Mouse (Mus musculus) kidney, embryonic 14.5 days (tissue): ENCODE results near the gene Ephb1. TPM values are rescaled to one million over a fixed set of nuclear protein-coding genes. Genes with fewer than 3 reads are reported as not detected.
A peak's percentile ranks its signal among the peaks of the same experiment; 100 is the strongest.

ENCODE experiments used
- ATAC-seq: fragments of 200-750 bp; cut with Nextera tagmentation; 2 replicates; pipeline ENCODE4 v1.8.0; 2017; ENCODE audit warnings: moderate number of reproducible peaks, mild to moderate bottlenecking, moderate TSS enrichment, moderate library complexity; ENCODE audit not compliant: low FRiP score, low TSS enrichment
- H3K27ac ChIP-seq: fragments of 300-500 bp; sonication (generic); 2 replicates; pipeline ENCODE4 v1.5.1; 2014; ENCODE audit warnings: low read depth, mild to moderate bottlenecking, low read length, moderate library complexity, mixed read lengths
- H3K27me3 ChIP-seq: fragments of 300-500 bp; sonication (generic); 2 replicates; pipeline ENCODE4 v1.6.1; 2014; ENCODE audit warnings: mild to moderate bottlenecking, low read length; ENCODE audit not compliant: control insufficient read depth, insufficient read depth
- H3K36me3 ChIP-seq: fragments of 300-500 bp; sonication (generic); 2 replicates; pipeline ENCODE4 v1.6.1; 2014; ENCODE audit warnings: low read length, mixed read lengths; ENCODE audit not compliant: control insufficient read depth, insufficient read depth
- H3K4me1 ChIP-seq: fragments of 300-500 bp; sonication (generic); 2 replicates; pipeline ENCODE4 v1.6.1; 2014; ENCODE audit warnings: low read length, mixed read lengths; ENCODE audit not compliant: control insufficient read depth, insufficient read depth
- H3K4me2 ChIP-seq: fragments of 300-500 bp; sonication (generic); replicated peaks from 2 replicates; pipeline ENCODE4 v1.6.1; 2014; ENCODE audit warnings: low read depth, mild to moderate bottlenecking, low read length
- H3K4me3 ChIP-seq: fragments of 300-500 bp; sonication (generic); 2 replicates; pipeline ENCODE4 v1.5.1; 2014; ENCODE audit warnings: mild to moderate bottlenecking, low read length
- H3K9ac ChIP-seq: fragments of 300-500 bp; sonication (generic); 2 replicates; pipeline ENCODE4 v1.6.1; 2014; ENCODE audit warnings: low read depth, mild to moderate bottlenecking, low read length, moderate library complexity
- H3K9me3 ChIP-seq: fragments of 300-500 bp; sonication (generic); 2 replicates; pipeline ENCODE4 v1.6.1; 2016; ENCODE audit warnings: low read length; ENCODE audit not compliant: control insufficient read depth
- WGBS: fragments of 180-500 bp; shearing (Covaris S2); extraction: QIAGEN DNeasy Blood & Tissue Kit; methylation state at CpG from one replicate; pipeline ENCODE4 v1.1.7; 2014; 5-methylcytosine and 5-hydroxymethylcytosine counted together
- polyA plus RNA-seq: library from polyadenylated mRNA; unstranded; fragments of >200 nt; fragmentation: Nextera tagmentation; extraction: Ambion mirVana; gene quantifications from 2 replicates; pipeline ENCODE4 v1.2.1, GENCODE M21; 2014

Ephb1 gene
- polyA plus RNA-seq, 1 experiment from 2014 or later: 4.9 TPM

DNA sequence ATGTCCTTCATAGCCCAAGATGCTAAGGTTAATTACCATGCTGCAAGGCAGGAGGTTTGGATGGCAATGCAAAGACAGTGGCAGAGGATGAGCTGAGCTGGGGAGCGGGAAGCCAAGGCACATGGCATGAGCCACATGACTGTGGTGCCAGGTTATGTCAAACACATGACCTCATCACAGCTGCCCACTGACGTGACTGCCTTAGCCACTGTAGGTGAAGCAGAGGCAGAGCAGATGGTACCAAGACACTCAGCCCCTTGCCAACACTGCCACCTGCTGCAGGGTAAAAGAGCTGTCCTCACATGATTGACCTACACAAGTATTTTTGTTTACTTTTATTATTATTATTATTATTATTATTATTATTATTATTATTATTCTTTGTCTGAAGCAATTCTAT lies 348.0 kb downstream of the Ephb1 start:
- Histone ChIP-seq H3K27me3 (no peaks in the 10 kb centered on the region), H3K27ac (no peak overlapping the region), H3K9ac (no peak overlapping the region), H3K4me2 (no peak overlapping the region), H3K9me3 (no peaks in the 10 kb centered on the region), H3K4me1 (no peaks in the 10 kb centered on the region), H3K4me3 (no peak overlapping the region), H3K36me3 (no peaks in the 10 kb centered on the region)
- no peak for ATAC-seq
- WGBS: 67% methylated on average over 2 of the region's 2 CpGs

DNA sequence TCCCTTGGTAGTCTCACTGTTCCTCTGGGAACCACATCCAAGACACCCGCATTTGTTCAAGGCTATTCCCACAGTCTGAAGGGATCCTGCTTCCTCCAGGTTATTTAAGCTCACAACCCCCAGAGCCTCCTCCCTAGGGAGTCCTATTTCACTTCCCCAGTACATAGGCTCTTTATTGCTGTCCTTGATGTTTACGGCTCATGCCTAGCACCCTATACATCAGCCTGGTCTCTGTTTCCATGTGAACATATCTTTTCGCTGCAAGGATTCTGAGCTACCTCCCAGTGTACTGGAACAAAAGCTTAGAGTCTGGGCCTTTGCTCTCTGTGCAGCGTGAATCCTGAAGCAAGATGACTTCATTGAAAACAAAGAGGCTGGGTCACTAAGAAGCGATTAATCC lies 351.6 kb downstream of the Ephb1 start:
- no peak overlapping the region for H3K27ac ChIP-seq
- H3K9me3 ChIP-seq: no peaks in the 10 kb centered on the region
- no peaks in the 10 kb centered on the region for H3K27me3 ChIP-seq
- no peaks in the 10 kb centered on the region for H3K4me1 ChIP-seq
- H3K4me3 ChIP-seq: no peak overlapping the region
- H3K9ac ChIP-seq: no peak overlapping the region
- 19% methylated on average over 5 of the region's 5 CpGs for WGBS
- H3K4me2 ChIP-seq: no peak overlapping the region
- peak; percentile 43; the same call in 1 of the 2 replicates for ATAC-seq
- no peaks in the 10 kb centered on the region for H3K36me3 ChIP-seq

DNA sequence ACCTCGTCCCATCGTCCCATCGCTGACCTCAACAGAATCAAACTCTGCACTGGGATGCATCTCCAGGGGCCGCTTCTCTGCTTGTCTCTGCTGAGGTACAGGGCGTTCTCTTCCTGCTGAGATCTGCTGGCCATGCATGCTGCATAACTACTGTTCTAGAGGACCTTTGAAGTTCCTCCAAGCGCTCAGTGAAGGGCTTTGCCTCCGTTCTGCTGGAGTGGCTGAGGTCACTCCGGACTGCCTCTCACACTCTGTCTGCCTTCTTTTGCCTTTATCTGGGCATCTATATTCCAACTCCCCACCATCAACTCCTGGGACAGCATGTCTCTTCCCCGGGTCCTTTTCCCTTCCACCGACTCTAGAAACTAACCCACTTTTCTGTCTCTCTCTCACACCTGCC lies 352.3 kb downstream of the Ephb1 start:
- H3K4me3 ChIP-seq: no peak overlapping the region
- 77% methylated on average over 10 of the region's 10 CpGs for WGBS
- no peak overlapping the region for H3K9ac ChIP-seq
- H3K4me2 ChIP-seq: no peak overlapping the region
- H3K36me3 ChIP-seq: no peaks in the 10 kb centered on the region
- no peak overlapping the region for H3K27ac ChIP-seq
- no peaks in the 10 kb centered on the region for H3K27me3 ChIP-seq
- no peaks in the 10 kb centered on the region for H3K9me3 ChIP-seq
- H3K4me1 ChIP-seq: no peaks in the 10 kb centered on the region
- ATAC-seq: no peak

DNA sequence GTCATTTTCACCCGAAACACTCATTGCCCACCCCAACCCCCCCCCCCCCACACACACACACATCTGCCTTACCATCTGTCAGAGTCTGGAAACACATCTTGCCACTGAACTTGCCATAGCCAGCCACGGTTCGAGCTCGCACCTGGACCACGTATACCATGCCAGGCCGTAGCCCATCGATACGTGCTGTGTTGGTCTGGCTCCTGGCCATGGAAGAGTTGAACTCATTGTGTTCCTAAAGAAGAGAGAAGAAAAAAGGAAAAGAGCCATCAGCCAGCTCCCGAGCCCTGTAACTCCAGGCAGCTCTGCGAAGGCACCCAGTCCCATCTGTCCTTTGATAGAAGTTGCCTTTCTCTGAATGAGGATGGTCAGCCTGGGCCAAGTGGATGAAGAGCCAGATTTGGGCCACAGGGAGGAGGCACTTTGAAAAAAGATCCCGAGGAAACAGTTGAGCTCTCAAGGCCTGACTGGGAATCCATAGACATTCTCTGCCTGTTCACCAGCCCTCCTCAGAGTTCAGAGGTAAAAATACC lies 352.8 kb downstream of the Ephb1 start:
- Histone ChIP-seq H3K4me3 (no peak overlapping the region), H3K27ac (no peak overlapping the region), H3K4me1 (no peaks in the 10 kb centered on the region), H3K27me3 (no peaks in the 10 kb centered on the region), H3K36me3 (no peaks in the 10 kb centered on the region), H3K9me3 (no peaks in the 10 kb centered on the region), H3K9ac (no peak overlapping the region), H3K4me2 (no peak overlapping the region)
- 97% methylated on average over 11 of the region's 11 CpGs for WGBS
- no peak for ATAC-seq

DNA sequence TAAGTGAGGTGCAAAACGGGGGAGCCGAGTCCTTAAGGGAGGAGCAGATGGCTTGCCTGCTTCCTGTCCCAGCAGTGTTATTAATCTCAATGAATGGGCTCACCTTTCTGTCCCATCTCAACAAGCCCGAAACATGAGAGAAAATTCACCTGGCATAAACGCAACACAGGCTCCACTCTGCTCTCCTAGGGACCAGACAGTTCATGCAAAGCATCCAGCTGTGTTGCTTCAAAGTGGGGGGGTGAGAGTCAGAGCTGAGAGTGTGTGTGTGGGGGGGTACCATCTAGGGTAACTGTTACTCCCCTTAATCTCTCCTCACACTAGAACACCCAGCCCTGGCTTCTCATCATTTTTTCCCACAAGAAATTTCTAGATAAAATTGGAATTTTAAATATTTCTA lies 354.8 kb downstream of the Ephb1 start:
- 12% methylated on average over 4 of the region's 4 CpGs for WGBS
- Histone ChIP-seq H3K4me3 (no peak overlapping the region), H3K4me1 (no peaks in the 10 kb centered on the region), H3K9ac (no peak overlapping the region), H3K9me3 (no peaks in the 10 kb centered on the region), H3K36me3 (no peaks in the 10 kb centered on the region), H3K27me3 (no peaks in the 10 kb centered on the region), H3K4me2 (no peak overlapping the region), H3K27ac (no peak overlapping the region)
- peak; percentile 52; the same call in 1 of the 2 replicates for ATAC-seq

DNA sequence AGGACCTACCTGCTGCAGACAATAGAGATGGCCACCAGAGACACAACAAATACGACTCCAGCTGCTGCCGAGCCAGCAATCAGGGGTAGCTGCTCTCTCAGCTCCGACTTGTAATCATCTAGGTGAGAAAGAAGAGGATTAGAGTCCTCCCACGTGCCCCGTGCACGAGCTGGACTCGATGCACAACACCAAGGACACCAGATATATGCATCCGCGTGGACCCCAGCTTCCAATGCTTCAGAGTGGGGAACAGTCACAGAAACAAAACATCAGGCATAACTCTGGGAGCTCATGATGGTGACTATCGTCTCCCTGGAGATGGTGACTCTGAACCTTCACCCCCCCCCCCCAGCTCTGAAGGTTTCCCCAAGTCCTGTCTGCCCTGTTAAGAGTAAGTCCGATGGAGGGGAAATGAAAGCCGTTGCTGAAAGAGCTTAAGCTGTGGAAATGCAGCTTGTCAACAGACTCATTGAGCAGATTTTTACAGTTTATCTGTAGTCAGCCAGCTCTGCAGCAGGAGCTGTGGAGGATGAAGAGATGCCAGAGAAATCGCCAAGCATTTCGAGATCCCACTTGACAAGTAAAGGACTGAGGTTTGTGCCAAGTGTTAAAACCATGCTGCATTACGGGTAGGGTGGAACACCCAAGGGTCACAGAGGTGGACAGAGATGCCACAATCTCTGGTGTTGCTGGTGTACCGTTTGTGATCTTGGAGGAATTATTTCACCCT lies 357.6 kb downstream of the Ephb1 start:
- 71% methylated on average over 16 of the region's 16 CpGs for WGBS
- H3K9me3 ChIP-seq: no peaks in the 10 kb centered on the region
- ATAC-seq: no peak
- no peak overlapping the region for H3K9ac ChIP-seq
- no peak overlapping the region for H3K4me3 ChIP-seq
- no peak overlapping the region for H3K27ac ChIP-seq
- no peaks in the 10 kb centered on the region for H3K36me3 ChIP-seq
- H3K4me1 ChIP-seq: no peaks in the 10 kb centered on the region
- no peaks in the 10 kb centered on the region for H3K27me3 ChIP-seq
- H3K4me2 ChIP-seq: no peak overlapping the region

DNA sequence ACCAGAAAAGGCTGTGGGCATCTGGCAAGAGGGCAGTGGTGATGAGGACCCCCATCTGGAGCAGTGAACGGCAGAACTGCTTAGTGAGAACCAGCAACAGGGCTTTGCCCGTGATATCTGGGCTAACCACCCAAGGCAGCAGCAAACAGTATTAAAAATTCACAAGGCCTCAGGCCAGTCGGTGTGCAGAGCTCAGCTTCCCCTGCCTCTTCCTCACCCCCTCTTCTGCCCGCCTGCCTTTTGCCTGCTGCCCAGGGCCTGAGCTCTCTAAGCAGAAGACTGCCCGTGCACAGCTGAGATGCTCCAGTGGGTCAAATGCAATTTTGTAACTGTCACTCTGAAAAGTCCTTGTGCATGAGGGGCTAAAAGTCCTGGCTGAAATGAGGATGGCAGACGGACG lies 358.3 kb downstream of the Ephb1 start:
- H3K9me3 ChIP-seq: no peaks in the 10 kb centered on the region
- WGBS: 71% methylated on average over 7 of the region's 7 CpGs

DNA sequence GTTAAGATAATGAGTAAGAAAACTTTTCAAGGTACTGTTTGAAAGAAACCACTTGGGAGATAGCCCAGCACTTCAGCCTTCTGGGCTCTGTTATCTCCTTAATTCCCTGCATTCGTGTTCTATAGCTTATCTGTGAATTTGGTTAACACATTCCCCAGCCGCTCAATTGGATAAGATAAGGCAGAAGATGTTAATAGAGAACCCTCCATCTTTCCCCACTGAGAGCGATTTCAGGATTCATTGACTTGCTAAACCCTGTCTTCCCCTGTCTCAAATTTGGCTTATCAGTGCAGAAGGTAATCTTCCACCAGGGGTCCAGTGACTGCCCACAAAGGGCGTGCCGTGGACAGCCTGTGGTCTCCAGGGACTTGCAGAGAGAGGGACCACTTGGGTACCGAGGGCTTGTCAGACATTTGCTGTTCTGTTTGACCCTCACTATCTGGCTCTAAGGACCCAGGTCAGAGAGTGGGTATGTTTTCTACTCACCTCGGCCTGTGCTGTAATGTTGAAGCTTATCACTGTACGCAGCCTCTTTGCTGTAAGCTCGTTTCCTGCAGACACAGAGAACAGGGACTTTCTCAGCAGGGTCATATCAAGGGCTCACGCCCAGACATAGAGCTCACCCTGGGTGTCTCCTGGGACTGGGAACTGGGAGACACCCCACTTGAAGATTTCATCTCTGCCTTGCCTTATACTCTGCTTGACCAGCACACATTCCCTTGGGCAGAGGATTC lies 358.9 kb downstream of the Ephb1 start:
- Histone ChIP-seq H3K9ac (no peak overlapping the region), H3K27ac (no peak overlapping the region), H3K4me3 (no peak overlapping the region), H3K27me3 (no peaks in the 10 kb centered on the region), H3K36me3 (no peaks in the 10 kb centered on the region), H3K9me3 (no peaks in the 10 kb centered on the region), H3K4me2 (no peak overlapping the region), H3K4me1 (no peaks in the 10 kb centered on the region)
- 81% methylated on average over 10 of the region's 10 CpGs for WGBS
- no peak for ATAC-seq

More for the DNA sequence above, 358.3 kb downstream of the Ephb1 start:
- Histone ChIP-seq H3K27me3 (no peaks in the 10 kb centered on the region), H3K4me1 (no peaks in the 10 kb centered on the region), H3K9ac (no peak overlapping the region), H3K27ac (no peak overlapping the region), H3K4me3 (no peak overlapping the region), H3K36me3 (no peaks in the 10 kb centered on the region), H3K4me2 (no peak overlapping the region)
- ATAC-seq: no peak

DNA sequence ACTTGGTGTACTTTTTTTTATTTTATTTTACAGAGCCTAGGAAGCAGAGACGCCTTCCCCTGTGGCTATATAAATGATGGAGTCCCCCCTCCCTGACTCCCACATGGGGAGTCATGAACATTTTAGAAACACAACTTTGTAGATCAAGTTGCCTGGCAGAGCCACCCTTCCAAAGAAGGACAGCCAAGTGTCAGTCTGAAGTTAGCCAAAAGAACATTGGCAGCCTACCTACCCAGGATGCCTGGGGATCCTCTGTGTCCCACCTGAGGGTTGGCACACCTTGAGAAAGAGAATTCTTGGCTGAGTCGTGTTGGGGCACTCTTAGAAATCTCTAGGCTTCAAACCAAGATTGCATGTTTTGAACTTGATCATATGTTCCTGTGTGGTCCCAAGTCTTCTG lies 360.4 kb downstream of the Ephb1 start:
- no peak for ATAC-seq
- Histone ChIP-seq H3K9ac (no peak overlapping the region), H3K4me1 (no peaks in the 10 kb centered on the region), H3K4me3 (no peak overlapping the region), H3K4me2 (no peak overlapping the region), H3K27me3 (no peaks in the 10 kb centered on the region), H3K36me3 (no peaks in the 10 kb centered on the region), H3K9me3 (no peaks in the 10 kb centered on the region), H3K27ac (no peak overlapping the region)
- WGBS: 81% methylated on average over 2 of the region's 2 CpGs
